Mouse (Mus musculus): ENCODE data around the gene Olfr287. TPM values are rescaled to one million over a fixed set of nuclear protein-coding genes. Genes with fewer than 3 reads are reported as not detected.

Gene Olfr287
- total and polyA plus RNA-seq, 2 experiments from 2014 or later: not detected

- H3K36me3 ChIP-seq (replicated peaks; ENCODE audit: control insufficient read depth, insufficient read depth, low read length): no peaks in the 10 kb centered on the region
- no peak overlapping the region for H3K4me3 ChIP-seq (ENCODE audit: low read depth, low read length)
- H3K9ac ChIP-seq (replicated peaks; ENCODE audit: low read depth, low read length): no peak overlapping the region
- WGBS: 48% methylated on average over 1 of the region's 1 CpGs
- no peak for TF ChIP-seq CTCF (IDR thresholded peaks at IDR 0.05; ENCODE audit: low read depth)
- no peak for TF ChIP-seq EP300 (IDR thresholded peaks at IDR 0.05; ENCODE audit: low read depth)
- ATAC-seq (ENCODE audit: insufficient read depth, low read depth): no peak
- no peaks in the 10 kb centered on the region for H3K27me3 ChIP-seq (ENCODE audit: control insufficient read depth, insufficient read depth, low read length)
- H3K9me3 ChIP-seq (replicated peaks; ENCODE audit: control insufficient read depth, low read length): no peaks in the 10 kb centered on the region
- H3K27ac ChIP-seq (ENCODE audit: low read depth): no peak overlapping the region
- H3K4me1 ChIP-seq (ENCODE audit: control insufficient read depth, insufficient read depth): peaks cover 2% of the 10 kb centered on the region; the same call in 1 of the 2 replicates
- DNase-seq (ENCODE audit: low spot score): no peak
- no peak overlapping the region for H3K4me2 ChIP-seq (ENCODE audit: low read depth, low read length)
Measured at GRCm38 (mm10) chr15:98157253-98157652, 63.6 kb downstream of the Olfr287 start.

Other genes starting within 250 kb of the Olfr287 start
- gene Col2a1, start 216.4 kb downstream of the Olfr287 start, total RNA-seq (2014; rRNA removed; ENCODE audit: low replicate concordance): 0.38 and 0.66 TPM in 2 replicates
- 0.18 and 0.22 TPM in 2 replicates for gene Col2a1, start 216.4 kb downstream of the Olfr287 start, polyA plus RNA-seq (2015; fragmentation: Nextera tagmentation; extraction: Ambion mirVana)
- gene Pfkm, start 128.5 kb downstream of the Olfr287 start, total RNA-seq (2014; rRNA removed; ENCODE audit: low replicate concordance): 216 and 219 TPM in 2 replicates
- 205 and 213 TPM in 2 replicates for gene Pfkm, start 128.5 kb downstream of the Olfr287 start, polyA plus RNA-seq (2015; fragmentation: Nextera tagmentation; extraction: Ambion mirVana)
- 13.3 and 16.7 TPM in 2 replicates for gene Senp1, start 127.3 kb downstream of the Olfr287 start, total RNA-seq (2014; rRNA removed; ENCODE audit: low replicate concordance)
- 8.0 and 10.1 TPM in 2 replicates for gene Senp1, start 127.3 kb downstream of the Olfr287 start, polyA plus RNA-seq (2015; fragmentation: Nextera tagmentation; extraction: Ambion mirVana)
- gene Asb8, start 55.4 kb downstream of the Olfr287 start, total RNA-seq (2014; rRNA removed; ENCODE audit: low replicate concordance): 99.6 and 158 TPM in 2 replicates
- gene Asb8, start 55.4 kb downstream of the Olfr287 start, polyA plus RNA-seq (2015; fragmentation: Nextera tagmentation; extraction: Ambion mirVana): 95.6 and 111 TPM in 2 replicates
- gene Ccdc184, start 53.9 kb downstream of the Olfr287 start, total RNA-seq (2014; rRNA removed; ENCODE audit: low replicate concordance): 0.92 and 1.9 TPM in 2 replicates
- 0.63 and 0.89 TPM in 2 replicates for gene Ccdc184, start 53.9 kb downstream of the Olfr287 start, polyA plus RNA-seq (2015; fragmentation: Nextera tagmentation; extraction: Ambion mirVana)
- gene Olfr288, start 25.5 kb downstream of the Olfr287 start, total RNA-seq (2014; rRNA removed; ENCODE audit: low replicate concordance): not detected in 2 replicates
- not detected in 2 replicates for gene Olfr288, start 25.5 kb downstream of the Olfr287 start, polyA plus RNA-seq (2015; fragmentation: Nextera tagmentation; extraction: Ambion mirVana)
- not detected in 2 replicates for gene Gm44579, start 79 bp downstream of the Olfr287 start, total RNA-seq (2014; rRNA removed; ENCODE audit: low replicate concordance)
- gene Gm44579, start 79 bp downstream of the Olfr287 start, polyA plus RNA-seq (2015; fragmentation: Nextera tagmentation; extraction: Ambion mirVana): not detected in 2 replicates
- gene Olfr286, start 13.4 kb upstream of the Olfr287 start, total RNA-seq (2014; rRNA removed; ENCODE audit: low replicate concordance): not detected in 2 replicates
- gene Olfr286, start 13.4 kb upstream of the Olfr287 start, polyA plus RNA-seq (2015; fragmentation: Nextera tagmentation; extraction: Ambion mirVana): not detected in 2 replicates
- not detected in 2 replicates for gene H1fnt, start 36.2 kb upstream of the Olfr287 start, total RNA-seq (2014; rRNA removed; ENCODE audit: low replicate concordance)
- not detected in 2 replicates for gene H1fnt, start 36.2 kb upstream of the Olfr287 start, polyA plus RNA-seq (2015; fragmentation: Nextera tagmentation; extraction: Ambion mirVana)
- 2.3 and 3.6 TPM in 2 replicates for gene Zfp641, start 75.1 kb upstream of the Olfr287 start, total RNA-seq (2014; rRNA removed; ENCODE audit: low replicate concordance)
- gene Zfp641, start 75.1 kb upstream of the Olfr287 start, polyA plus RNA-seq (2015; fragmentation: Nextera tagmentation; extraction: Ambion mirVana): 1.5 and 1.6 TPM in 2 replicates
- not detected in 2 replicates for gene Olfr285, start 96.3 kb upstream of the Olfr287 start, total RNA-seq (2014; rRNA removed; ENCODE audit: low replicate concordance)
- not detected in 2 replicates for gene Olfr285, start 96.3 kb upstream of the Olfr287 start, polyA plus RNA-seq (2015; fragmentation: Nextera tagmentation; extraction: Ambion mirVana)
- not detected in 2 replicates for gene Olfr284, start 119.9 kb upstream of the Olfr287 start, total RNA-seq (2014; rRNA removed; ENCODE audit: low replicate concordance)
- not detected in 2 replicates for gene Olfr284, start 119.9 kb upstream of the Olfr287 start, polyA plus RNA-seq (2015; fragmentation: Nextera tagmentation; extraction: Ambion mirVana)
- gene Olfr283, start 159.9 kb upstream of the Olfr287 start, total RNA-seq (2014; rRNA removed; ENCODE audit: low replicate concordance): not detected in 2 replicates
- not detected in 2 replicates for gene Olfr283, start 159.9 kb upstream of the Olfr287 start, polyA plus RNA-seq (2015; fragmentation: Nextera tagmentation; extraction: Ambion mirVana)
- gene Olfr282, start 210.2 kb upstream of the Olfr287 start, total RNA-seq (2014; rRNA removed; ENCODE audit: low replicate concordance): not detected in 2 replicates
- gene Olfr282, start 210.2 kb upstream of the Olfr287 start, polyA plus RNA-seq (2015; fragmentation: Nextera tagmentation; extraction: Ambion mirVana): not detected in 2 replicates
- not detected in 2 replicates for gene Olfr281, start 231.5 kb upstream of the Olfr287 start, total RNA-seq (2014; rRNA removed; ENCODE audit: low replicate concordance)
- not detected in 2 replicates for gene Olfr281, start 231.5 kb upstream of the Olfr287 start, polyA plus RNA-seq (2015; fragmentation: Nextera tagmentation; extraction: Ambion mirVana)
- not detected in 2 replicates for gene OR5BS1P, start 248.8 kb upstream of the Olfr287 start, total RNA-seq (2014; rRNA removed; ENCODE audit: low replicate concordance)
- not detected in 2 replicates for gene OR5BS1P, start 248.8 kb upstream of the Olfr287 start, polyA plus RNA-seq (2015; fragmentation: Nextera tagmentation; extraction: Ambion mirVana)

Data from heart, postnatal 0 days (tissue).